Mouse (Mus musculus) mesoderm, embryonic 11.5 days (tissue): ENCODE data around the gene Syt5.

Experiments
- DNase-seq: peaks from one replicate; pipeline ENCODE4 v3.0.0-alpha.2; 2012; ENCODE audit warnings: low read depth, low spot score

The Syt5 gene

DNA sequence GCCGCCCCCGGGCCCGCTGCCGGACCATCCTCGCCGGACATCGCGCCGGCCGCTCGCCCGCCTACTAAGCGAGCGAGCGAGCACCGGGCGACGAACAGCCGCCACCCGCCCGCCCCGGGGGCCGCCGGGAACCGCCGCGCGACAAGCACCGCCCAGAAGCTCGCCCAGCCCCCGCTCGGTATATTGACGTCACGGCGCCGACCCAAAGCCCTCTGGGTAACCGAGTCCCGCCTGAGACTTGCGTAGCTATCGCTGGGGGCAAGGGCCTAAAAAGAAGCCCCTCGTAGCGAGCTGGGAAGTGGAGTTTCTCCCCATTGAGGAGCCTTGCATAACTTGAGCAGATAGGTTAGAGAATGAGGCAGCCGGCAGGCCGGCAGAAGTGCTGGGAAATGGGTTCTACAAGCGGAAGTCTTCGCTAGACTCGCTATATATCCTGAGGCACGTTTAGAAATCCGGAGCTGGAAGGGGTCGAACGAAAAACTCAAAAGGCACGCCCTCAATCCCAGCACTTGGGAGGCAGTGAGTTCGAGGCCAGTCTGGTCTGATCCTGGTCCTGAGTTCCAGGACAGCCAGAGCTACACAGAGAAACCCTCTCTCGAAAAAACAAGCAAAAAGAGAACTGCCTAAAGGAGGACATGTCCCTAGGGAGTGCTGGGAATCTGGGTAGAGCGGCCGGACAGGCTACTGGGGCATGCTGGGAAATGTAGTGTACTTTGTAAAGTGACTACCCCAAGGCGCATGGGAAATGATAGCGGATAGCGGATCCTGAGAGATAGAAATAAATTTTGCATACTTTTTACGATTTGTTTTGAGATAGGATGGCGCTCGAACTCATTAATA, 45.6 kb downstream of the Syt5 start, which contains the start of gene Ppp1r12c:
Ppp1r12c (minus strand) TSS at position 123 of the 840 bp plus-strand sequence.
- DNase-seq = peak; percentile 92

DNA sequence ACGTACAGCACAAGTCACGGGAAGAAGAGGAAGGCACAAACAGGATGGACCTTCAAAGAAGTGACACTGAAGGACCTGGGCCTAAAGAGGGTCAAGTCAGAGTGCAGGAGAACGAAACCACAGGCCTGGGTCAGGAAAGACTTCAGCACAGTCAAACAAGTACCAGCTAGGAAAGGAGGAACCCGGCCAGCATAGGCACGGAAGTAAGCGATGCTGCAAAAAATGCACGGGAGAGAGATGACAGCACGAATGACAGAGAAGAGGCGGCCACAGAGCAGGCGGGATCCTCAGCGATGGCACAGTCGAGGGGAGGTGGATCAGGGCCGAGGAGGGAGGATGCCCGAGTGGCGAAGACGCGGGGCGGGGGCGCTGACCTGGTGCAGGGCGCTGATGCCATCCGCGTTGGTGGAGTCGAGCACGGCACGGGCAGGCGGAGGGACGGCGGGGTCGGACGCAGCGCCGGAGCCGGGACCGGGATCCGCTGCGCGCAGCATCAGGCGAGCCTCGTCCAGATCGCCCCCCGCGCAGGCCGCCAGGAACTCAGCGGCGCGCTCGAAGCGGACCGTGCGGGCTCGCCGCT, 46.4 kb downstream of the Syt5 start:
- DNase-seq = no peak

DNA sequence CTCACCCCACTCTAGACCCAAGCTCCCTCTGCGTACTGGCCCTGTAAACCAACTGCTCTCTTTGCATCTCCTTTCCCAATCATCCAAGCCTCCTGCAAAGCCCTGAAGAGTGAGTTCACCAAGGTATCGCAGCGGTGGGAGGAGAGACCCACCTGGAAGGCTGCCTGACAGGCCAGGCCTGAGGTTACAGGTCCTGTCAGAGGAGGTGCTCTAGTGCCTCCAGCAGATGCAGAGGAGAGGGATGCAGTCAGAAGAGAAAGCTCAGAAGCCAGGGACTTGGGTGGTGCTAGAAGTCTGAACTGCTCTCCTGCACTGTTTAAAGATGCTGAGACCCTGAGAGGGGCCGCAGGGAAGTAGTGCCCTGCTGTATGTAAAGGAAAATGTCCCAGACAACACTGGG, 48.3 kb downstream of the Syt5 start:
- DNase-seq = no peak

GRCm38 (mm10) chr7:4498251-4498650, 49.1 kb downstream of the Syt5 start:
- peak; percentile 78 for DNase-seq

DNA sequence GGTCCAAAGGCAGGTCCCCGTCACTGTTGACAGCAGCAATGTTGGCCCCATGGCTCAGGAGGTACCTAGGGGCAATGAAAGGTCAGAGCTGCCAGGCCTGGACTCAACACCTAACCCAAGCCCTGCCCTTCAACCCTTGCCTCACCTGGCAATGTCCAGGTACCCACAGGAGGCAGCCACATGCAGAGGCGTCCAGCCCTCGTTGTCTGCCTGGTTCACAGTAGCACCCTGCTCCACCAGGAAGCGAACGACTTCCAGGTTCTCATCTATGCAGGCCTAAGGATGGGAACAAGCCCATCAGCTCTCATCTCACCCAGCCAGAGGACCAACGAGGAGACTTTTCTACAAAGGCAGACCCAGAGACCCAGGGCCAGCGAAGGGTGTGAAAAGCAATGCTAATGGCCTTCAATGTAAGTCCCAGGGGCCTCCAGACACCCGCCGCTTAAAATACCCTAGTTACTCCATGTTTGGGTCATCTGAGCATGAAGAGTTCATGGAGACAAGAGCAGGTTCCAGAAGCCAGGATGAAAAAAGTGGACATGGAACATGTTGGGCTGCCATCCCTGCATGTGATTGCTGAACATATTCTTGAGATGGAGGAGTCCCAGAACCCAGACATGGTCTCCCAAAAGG, 50.0 kb downstream of the Syt5 start:
- DNase-seq = no peak

GRCm38 (mm10) chr7:4496468-4496867, 50.9 kb downstream of the Syt5 start:
- no peak for DNase-seq

GRCm38 (mm10) chr7:4493991-4494390, 53.4 kb downstream of the Syt5 start:
- no peak for DNase-seq

- peak; percentile 54 for DNase-seq
Measured at GRCm38 (mm10) chr7:4492284-4493224, 54.8 kb downstream of the Syt5 start.

GRCm38 (mm10) chr7:4491308-4491707, 56.0 kb downstream of the Syt5 start:
- DNase-seq = no peak
